Mouse (Mus musculus): Measurements from ENCODE around the gene Tmem88b. TPM values are rescaled to one million over a fixed set of nuclear protein-coding genes. Genes with fewer than 3 reads are reported as not detected.

The Tmem88b gene
- total RNA-seq (2021), result 1 to 10 TPM; 1.3 to 1.4 TPM
- long read RNA-seq, experiment 1, partial matches to known transcripts, result 0 of 1 reads
- long read RNA-seq, experiment 1, other reads (novel, unspliced or antisense), result 1 of 1 reads
- long read RNA-seq, experiment 2, partial matches to known transcripts, result 0 of 1 reads
- long read RNA-seq, experiment 2, other reads (novel, unspliced or antisense), result 0 of 1 reads

DNA sequence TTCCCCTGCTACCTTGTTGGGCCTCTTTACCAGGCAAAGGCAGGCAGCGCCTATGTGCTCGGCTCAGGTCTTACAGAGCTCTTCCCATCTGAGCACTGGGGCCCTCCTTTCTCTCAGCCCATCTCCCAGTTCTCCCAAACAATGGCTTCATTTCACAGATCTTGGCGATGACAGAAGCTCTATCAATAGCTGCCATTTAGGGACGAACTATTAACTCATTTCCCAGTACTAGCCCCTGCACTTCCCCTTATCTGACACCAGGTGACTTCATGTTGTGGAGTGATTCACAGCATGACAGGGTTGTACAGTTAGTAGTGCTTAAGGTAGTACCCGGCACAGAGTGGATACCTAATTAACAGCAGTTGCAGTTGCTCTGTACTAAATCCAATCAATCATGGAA, at the start of gene Tmem88b:
Gene Tmem88b (minus strand): TSS at position 56 of the 400 bp plus-strand sequence.
- intact Hi-C loops (cut with DNase I; ENCODE audit: low total_unique reads), result no loop called here
- DNase-seq, result no peak

DNA sequence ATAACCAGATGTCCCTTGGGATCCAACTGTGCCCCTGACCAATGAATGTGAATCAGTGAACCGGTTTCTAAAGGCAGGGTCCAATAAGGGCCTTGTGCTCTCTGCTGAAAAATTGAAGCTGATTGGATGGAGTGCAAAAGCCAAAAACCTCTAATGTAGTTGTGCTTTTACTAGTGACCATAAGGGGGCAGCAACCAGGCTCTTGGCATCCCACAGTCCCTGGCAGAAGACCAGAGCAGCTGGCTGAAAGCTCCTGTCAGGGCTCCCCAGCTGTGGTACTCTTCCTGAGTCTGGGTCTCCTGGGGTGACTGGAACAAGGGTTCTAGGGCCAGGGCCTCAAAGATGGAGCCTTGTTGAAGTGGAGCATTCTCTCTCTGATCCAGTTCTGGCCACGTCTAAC, 48.2 kb upstream of the Tmem88b start:
- intact Hi-C loops (cut with DNase I; ENCODE audit: low total_unique reads), result no loop called here
- DNase-seq, result peak; percentile 92

DNA sequence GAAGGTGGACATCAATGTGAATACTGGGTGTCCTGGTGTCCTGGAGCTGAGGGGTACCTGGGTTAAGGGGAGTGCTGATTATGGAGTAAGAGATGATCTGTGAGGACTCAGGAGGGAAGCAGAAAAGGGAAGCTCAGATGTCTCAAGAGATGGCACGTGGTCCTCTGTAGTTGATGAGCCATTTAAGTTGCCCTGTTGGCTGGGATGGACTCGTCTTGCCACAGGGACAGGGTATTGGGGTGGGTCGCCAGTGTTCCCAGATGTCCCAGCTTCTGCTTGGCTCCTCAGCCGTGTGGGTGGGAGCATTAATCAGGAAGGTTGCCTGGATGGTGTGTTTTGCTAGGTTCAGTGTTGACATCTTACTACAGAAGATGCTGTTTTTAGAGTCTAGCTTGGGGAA, 47.6 kb upstream of the Tmem88b start:
- DNase-seq, result no peak
- intact Hi-C loops (cut with DNase I; ENCODE audit: low total_unique reads), result no loop called here

DNA sequence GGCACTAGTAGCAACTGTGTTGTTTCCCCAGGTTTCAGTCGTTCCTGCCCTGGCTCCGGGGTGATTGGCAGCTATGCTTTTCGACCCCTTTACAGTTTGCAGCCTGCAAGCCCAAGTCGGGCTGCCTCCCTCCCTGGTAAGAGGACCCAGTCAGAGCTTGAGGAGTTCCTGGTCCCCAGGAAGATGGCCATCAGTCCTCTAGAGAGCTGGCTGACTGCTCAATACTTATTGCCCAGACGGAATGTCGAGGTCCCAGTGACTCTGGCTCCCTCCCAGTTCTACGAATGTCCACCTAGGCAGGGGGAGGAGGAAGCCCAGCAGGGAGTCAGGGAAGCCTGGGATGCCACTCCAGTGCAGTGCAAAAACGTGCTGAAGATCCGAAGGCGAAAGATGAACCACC, 46.6 kb upstream of the Tmem88b start:
- intact Hi-C loops (cut with DNase I; ENCODE audit: low total_unique reads), result no loop called here
- peak; percentile 9 for DNase-seq

DNA sequence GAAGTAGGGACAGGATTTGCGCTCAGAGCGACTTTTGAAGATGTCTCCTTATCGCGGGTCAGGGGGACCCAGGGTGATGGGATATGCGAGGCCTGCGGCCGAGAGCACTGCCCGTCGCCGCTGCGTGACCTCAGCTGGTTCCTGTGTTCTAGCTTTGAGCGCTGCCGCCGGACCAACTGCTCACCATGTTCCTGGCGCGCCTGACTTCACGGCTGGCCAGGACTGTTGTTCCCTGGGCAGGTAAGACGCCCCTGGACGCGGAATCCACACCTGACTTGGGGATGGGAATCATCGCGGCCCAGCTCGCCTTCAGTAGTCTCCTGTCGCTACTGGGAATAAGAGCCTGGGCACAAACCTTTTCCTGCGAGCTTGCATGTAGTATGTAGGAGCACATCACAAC, 46.2 kb upstream of the Tmem88b start:
- DNase-seq, result peak; percentile 30
- intact Hi-C loops (cut with DNase I; ENCODE audit: low total_unique reads), result no loop called here

DNA sequence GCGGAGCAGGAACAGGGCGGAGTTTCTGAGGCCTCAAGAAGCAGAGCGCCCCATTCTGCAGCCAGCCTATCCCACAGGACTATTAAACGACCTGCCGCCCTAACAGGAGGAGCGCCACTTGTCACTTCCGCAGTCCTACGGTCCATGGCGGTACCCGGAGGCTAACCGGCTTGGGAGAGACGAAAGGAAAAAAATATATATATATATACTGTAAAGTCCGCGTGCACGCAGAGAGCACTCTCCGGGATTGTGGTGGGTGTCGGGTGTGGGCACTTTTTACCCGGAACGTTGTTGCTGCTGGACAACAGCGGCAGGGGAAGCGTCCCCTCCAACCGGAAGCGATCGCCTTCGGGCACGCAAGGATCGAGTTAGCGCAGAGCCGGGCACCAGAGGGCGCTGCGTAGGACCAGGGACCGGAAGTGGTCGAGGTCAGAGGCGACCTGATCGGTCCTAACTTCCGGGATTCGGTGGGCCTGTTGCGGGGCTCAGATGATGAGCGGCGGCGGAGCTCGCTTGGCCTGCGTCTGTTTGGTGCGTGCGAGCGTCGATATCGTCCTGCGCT, 45.6 kb upstream of the Tmem88b start, which contains the start of gene Aurkaip1:
Gene Aurkaip1 (plus strand): TSS at position 68 of the 562 bp plus-strand sequence.
- DNase-seq, result peak; percentile 96
- intact Hi-C loops (cut with DNase I; ENCODE audit: low total_unique reads), result no loop called here

DNA sequence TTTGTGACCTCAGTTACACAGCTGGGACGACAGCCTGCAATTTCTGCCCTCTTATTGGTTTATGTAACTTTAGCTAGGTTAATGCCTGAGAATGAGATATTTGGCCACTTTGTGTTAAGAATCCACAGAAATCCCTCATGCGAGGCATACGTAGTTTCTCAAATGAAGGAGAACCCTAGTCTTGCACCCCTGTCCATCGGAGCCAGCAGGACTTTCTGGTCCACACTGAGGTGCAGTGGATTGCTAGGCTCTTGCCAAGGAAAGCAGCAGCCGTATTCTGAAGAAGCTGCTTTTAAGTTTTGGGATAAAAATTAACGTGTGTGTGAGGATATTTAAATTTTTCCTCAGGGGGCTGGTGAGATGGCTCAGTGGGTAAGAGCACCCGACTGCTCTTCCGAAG, 44.9 kb upstream of the Tmem88b start:
- intact Hi-C loops (cut with DNase I; ENCODE audit: low total_unique reads), result no loop called here

DNA sequence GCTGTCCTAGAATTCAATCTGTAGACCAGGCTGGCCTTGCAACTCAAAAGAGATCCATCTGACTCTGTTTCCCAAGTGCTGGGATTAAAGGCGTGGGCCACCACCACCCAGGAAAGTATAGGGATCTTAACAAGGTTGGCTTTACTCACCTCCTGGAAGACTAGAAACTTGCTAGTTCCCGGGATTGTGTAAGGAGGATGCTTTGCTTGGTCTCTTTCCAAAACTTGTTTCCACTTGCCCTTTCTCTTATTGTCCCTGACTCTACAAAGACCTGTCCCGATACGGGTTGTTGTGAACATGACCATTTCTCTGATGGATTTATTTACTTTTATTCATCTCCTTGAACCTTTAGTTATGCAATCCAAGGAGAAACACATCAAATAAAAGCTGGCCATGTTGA, 44.2 kb upstream of the Tmem88b start:
- DNase-seq, result no peak
- intact Hi-C loops (cut with DNase I; ENCODE audit: low total_unique reads), result no loop called here

More for the DNA sequence above, 44.9 kb upstream of the Tmem88b start:
- no peak for DNase-seq

DNA sequence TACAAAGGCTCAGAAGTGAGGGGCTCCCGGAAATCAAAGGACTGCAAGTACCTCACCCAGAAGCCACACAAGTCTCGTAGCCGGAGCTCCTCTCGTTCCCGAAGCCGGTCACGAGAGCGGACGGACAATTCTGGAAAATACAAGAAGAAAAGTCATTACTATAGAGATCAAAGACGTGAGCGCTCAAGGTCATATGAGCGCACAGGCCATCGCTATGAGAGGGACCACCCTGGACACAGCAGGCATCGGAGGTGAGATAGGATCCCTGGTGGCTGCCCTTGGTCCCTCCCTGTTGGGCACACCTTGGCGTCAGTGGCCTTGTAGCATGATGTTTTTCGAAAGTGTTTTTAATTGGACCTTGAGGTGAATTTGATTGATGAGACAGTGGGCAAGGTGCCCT, 37.8 kb upstream of the Tmem88b start:
- no peak for DNase-seq
- intact Hi-C loops (cut with DNase I; ENCODE audit: low total_unique reads), result no loop called here

DNA sequence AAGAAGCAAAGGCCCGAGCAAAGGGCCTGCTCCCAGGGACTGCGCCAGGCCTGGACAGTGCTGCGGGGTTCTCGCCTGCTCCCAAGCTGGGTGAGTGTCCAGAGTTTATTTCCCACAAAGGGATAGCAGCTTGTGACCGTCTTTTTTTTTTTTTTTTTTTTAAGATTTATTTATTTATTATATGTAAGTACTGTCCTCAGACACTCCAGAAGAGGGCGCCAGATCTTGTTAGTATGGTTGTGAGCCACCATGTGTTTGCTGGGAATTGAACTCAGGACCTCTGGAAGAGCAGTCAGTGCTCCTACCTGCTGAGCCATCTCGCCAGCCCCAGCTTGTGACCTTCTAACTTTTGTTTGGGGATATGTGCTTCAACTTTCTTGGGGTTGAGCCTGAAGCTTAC, 35.4 kb upstream of the Tmem88b start:
- intact Hi-C loops (cut with DNase I; ENCODE audit: low total_unique reads), result no loop called here
- peak; percentile 17 for DNase-seq

DNA sequence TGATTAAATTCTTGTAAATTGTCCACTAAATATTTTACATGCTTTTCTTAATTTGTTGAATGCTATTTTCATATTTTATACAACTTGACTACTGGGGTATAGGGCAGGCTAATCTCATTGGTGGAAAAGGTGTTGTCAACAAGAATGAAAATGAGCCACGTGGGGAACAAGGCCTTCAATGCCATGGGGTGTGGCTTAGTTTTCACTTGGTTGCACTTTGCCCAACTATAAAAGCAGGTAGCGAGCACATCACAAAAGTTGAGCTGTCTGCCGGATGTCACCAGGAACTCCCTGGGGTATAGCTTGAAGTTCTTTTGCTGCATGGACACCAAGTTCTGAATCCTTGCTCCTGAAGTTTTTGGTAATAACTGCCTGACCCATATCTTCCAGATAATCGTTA, 31.9 kb upstream of the Tmem88b start:
- intact Hi-C loops (cut with DNase I; ENCODE audit: low total_unique reads), result no loop called here

DNA sequence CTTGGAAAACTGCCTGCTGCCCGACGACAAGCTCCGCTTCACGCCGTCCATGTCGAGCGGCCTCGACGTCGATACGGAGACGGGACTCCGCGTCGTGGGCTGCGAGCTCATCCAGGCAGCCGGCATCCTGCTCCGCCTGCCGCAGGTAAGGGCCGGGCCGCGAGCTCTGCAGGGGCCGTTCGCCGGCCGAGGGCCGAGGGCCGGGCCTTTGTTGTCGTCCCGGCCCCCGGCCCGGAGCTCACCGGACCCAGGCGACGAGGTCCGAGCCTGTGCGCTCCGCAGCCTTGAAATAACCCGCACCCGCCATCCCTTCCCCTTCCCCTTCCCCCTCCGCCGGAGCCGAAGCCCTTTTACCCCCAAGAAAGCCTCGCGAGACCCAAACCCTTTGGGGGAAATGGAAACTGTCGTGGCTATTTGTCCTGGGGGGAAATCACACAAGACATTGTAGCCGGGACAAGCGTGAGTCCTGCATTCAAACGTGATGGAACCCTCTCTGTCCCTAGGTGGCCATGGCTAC, 27.0 kb upstream of the Tmem88b start:
- intact Hi-C loops (cut with DNase I; ENCODE audit: low total_unique reads), result no loop called here
- DNase-seq, result peak; percentile 33

More for the DNA sequence above, 31.9 kb upstream of the Tmem88b start:
- no peak for DNase-seq

DNA sequence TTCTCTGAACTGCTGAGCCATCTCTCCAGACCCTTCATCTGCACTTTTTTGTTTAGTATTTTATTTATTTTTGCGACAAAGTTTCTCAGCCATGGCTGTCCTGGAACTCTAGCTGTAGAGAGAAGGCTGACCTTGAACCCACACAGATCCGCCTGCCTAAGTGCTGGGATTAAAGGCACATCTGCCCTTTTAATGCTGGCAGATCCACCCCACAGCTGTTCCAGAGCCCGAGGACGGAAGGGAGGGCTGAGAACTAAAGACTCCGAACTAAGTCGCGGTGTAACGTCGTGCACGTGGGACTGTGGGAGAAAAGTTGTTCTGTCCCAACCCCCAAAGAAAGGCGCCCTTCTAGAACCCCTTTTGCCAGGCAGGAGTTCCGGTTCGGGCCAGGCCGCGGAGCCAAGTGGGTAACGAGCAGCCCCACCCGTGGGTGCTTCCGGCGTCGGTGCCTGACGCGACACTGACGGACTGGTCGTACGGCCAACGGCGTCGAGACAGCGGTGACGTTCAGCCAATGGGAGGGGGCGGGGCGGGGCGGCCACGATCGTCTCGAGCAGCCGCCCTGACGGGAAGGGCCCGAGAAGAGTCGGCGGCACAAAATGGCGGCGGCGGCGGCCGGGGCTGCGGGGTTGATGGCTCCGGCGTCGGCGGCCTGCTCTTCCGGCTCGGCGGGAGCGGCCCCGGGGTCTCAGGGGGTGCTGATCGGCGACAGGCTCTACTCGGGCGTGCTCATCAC, 26.4 kb upstream of the Tmem88b start, which contains the start of gene Ccnl2:
Gene Ccnl2 (plus strand): TSS at position 561 of the 736 bp plus-strand sequence.
- peak; percentile 95 for DNase-seq
- intact Hi-C loops (cut with DNase I; ENCODE audit: low total_unique reads), result no loop called here

DNA sequence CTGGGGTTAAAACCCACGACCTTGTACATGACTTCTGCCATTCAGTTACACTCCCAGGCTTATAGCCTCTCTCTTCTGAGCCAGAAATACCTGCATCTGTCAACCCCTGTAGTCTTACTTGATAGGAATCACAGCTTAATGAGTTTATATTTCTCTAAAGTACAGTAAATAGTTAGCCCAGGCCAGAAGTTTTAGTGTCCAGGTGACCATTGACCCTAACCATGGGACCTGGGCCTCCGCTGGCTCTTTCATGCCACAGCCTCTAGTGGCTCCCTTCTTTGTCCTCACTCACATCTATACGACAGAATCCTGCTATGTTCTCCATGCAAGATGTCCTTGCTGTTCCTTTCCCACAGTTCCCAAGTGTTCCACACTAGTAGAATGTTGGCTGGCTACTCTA, 22.2 kb upstream of the Tmem88b start:
- DNase-seq, result no peak
- intact Hi-C loops (cut with DNase I; ENCODE audit: low total_unique reads), result no loop called here

DNA sequence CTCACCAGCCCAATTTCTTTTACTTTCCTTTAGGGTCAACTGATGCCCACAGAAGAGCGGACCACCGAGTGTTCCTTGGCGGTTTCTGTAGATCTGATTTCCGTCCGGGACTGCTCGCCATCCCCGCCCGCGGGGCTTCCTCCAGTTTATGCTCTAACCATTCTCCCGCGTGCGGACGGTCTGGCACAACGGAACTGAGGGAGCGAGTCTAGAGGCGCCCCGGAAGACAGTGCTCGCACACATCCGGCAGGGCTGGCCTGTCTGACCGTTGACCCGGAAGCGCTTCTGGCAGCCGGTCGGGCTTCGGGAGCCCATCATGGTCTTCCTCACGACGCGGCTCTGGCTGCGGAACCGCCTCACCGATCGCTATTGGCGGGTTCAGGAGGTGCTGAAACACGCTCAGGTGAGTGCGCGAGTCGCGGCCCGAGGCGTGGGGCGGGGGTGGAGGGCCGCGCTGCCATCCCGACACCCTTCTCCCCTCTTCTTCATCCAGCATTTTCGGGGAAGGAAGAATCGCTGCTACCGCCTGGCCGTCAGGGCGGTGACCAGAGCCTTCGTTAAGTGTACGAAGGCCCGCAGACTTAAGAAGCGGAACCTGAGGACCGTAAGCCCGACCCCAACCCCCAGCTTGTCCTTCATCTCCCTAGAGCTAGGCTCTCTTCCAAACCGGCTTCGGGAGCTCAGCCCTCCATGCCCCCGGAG, 17.8 kb upstream of the Tmem88b start:
- intact Hi-C loops (cut with DNase I; ENCODE audit: low total_unique reads), result no loop called here
- peak; percentile 97 for DNase-seq

DNA sequence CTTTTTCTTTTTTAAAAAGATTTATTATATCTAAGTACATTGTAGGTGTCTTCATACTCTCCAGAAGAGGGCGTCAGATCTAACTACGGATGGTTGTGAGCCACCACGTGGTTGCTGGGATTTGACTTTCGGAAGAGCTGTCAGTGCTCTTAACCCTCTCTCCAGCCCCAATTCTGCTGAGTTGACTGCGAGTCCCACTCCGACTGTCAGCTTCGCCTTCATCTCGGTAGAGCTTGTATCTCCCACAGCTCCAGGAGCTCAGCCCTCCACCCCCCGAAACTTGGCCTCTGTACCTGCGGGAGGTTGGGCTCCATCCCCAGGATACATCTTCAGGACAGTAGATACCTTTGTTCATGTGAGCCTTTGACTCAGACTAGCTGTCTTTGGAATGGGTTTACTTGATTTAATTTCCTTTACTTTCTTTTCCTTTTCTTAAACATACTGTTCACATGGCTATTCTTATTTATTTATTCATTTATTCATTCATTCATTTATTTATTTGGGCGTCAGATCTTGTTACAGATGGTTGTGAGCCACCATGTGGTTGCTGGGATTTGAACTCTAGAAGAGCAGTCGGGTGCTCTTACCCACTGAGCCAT, 17.2 kb upstream of the Tmem88b start, which contains the start of gene Mrpl20:
Gene Mrpl20 (plus strand): TSS at position 138 of the 599 bp plus-strand sequence.
- DNase-seq, result no peak
- intact Hi-C loops (cut with DNase I; ENCODE audit: low total_unique reads), result no loop called here

DNA sequence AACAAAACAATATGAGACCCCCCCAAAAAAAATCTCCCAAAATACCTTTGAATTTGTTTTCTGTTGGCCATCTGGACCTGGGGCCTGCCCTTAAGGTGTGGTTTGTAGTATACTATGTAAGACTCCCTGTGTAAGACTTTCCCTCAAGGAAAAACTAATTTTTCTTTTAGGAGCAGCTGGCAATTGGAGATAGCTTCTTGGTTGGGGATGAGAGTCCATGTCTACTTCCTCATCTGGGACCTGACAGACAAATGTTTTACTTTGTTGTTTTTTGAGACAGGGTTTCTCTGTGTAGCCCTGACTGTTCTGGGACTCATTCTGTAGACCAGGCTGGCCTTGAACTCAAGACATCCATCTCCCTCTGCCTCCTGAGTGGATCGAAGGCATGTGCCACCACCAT, 16.4 kb upstream of the Tmem88b start:
- intact Hi-C loops (cut with DNase I; ENCODE audit: low total_unique reads), result no loop called here
- no peak for DNase-seq

DNA sequence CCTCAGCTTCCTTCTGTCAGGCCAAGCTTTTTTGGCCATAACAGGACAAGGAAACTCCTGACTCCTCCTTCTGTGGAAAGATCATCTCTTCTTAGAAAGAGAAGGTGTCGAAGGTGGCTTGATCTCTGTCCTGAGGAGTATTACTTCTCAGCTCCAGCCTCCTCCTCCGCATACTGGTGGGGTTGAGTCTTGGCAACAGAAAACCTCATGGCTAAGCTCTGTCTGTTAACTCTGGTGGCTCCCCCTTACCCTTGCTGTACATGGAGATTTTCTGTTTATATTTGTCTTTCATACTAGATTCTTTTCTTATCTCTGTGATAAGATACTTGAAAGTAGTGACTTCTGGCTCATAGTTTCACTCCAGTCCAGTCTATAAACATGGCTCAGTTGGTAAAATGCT, 8.1 kb upstream of the Tmem88b start:
- intact Hi-C loops (cut with DNase I; ENCODE audit: low total_unique reads), result no loop called here
- DNase-seq, result no peak

DNA sequence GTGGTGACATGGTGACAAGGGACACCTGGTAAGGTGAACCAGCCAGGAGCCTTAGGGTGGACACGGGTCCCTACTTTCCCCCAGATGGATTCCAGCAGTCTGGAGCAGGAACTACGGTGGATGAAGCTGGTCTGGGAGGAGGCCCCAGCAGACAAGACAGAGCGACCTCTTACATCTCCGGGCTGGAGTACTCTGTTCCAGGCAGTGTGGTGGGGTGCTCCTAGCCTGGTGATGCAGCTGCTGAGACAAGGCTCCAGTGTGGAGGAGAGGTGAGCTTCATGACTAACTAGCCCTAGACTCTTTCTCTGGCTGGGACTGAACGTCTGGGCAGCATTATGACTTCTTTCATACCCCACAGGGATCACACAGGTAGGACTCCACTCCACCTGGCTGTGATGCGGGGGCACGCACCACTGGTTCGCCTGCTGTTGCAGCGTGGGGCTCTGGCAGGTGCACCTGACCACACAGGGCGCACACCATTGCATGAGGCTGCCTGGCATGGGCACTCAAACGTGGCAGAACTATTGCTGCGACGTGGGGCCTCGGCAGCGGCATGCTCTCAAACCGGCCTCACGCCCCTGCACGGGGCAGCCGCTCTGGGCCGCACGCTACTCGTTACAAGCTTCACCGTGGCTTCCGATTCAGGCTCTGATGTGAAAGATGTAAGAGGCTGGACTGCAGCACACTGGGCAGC, 5.7 kb upstream of the Tmem88b start:
- no peak for DNase-seq
- intact Hi-C loops (cut with DNase I; ENCODE audit: low total_unique reads), result no loop called here

Measured in gastrocnemius, postnatal 14 days (tissue).